ENCODE assay signal across 25 mouse cellular contexts in the genomic region with DNA sequence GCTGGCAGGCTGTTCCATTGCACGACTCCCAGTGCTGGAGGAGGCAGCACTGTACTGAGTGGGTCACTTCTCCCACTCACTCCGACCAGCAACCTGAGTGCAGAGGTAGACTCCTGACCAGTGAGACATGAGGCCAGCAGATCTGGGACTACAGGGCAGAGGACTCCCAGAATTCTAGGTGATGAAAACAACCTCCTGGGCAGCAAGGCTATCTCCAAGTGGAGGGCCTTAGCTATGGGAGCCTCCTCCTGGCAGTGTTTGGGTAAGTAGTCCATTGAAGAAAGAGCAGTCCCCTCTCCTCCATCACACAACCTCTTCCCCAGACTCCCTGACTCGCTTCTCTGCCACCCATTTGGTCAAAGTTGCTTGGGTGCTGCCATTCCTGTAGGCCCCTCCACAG. TPM values are rescaled to one million over a fixed set of nuclear protein-coding genes. Genes with fewer than 3 reads are reported as not detected.
A peak's percentile ranks its signal among the peaks of the same experiment; 100 is the strongest.
DNase-seq lines count a peak whose midpoint lies in the region; ATAC-seq and TF ChIP-seq lines count a peak whose summit lies in the region.
"Had no signal": no experiment of that assay in that cellular context is flagged by ENCODE, and none has a peak within 500 bp of the region (broad histone marks: within the 10 kb centered on the region; RNA-seq: fewer than 3 reads in every experiment).

No protein-coding gene starts in this region.

- TF ChIP-seq CTCF in intestine, postnatal 0 days (IDR thresholded peaks at IDR 0.05; ENCODE audit: low read depth) = no peak
- TF ChIP-seq CTCF in liver, postnatal 0 days (IDR thresholded peaks at IDR 0.05; ENCODE audit: low read depth) = no peak

- H3K9me3 ChIP-seq in intestine, embryonic 14.5 days (ENCODE audit: control insufficient read depth, low read length) = no peaks in the 10 kb centered on the region; the same call in 1 of the 2 replicates
- no peaks in the 10 kb centered on the region for H3K9me3 ChIP-seq in intestine, postnatal 0 days (ENCODE audit: control insufficient read depth)
- H3K9me3 ChIP-seq in liver, postnatal 0 days (ENCODE audit: low read length) = no peaks in the 10 kb centered on the region
- no peaks in the 10 kb centered on the region for H3K9me3 ChIP-seq in liver, embryonic 12.5 days (replicated peaks)
- H3K9me3 ChIP-seq in kidney, embryonic 14.5 days (ENCODE audit: control insufficient read depth, low read length) = no peaks in the 10 kb centered on the region
- H3K9me3 ChIP-seq: embryonic facial prominence, embryonic 13.5 days; embryonic facial prominence, embryonic 15.5 days had no signal

- H3K4me2 ChIP-seq in intestine, embryonic 14.5 days (ENCODE audit: low read length) = no peak overlapping the region
- no peak overlapping the region for H3K4me2 ChIP-seq in intestine, postnatal 0 days (replicated peaks; ENCODE audit: low read depth)
- H3K4me2 ChIP-seq in liver, postnatal 0 days (ENCODE audit: low read depth, low read length) = no peak overlapping the region
- no peak overlapping the region for H3K4me2 ChIP-seq in liver, embryonic 12.5 days
- H3K4me2 ChIP-seq in kidney, embryonic 14.5 days (replicated peaks; ENCODE audit: low read depth, low read length) = no peak overlapping the region
- H3K4me2 ChIP-seq: embryonic facial prominence, embryonic 13.5 days; embryonic facial prominence, embryonic 15.5 days; forebrain, embryonic 12.5 days had no signal

- no peak overlapping the region for H3K9ac ChIP-seq in intestine, embryonic 14.5 days (ENCODE audit: low read length)
- no peak overlapping the region for H3K9ac ChIP-seq in intestine, postnatal 0 days (ENCODE audit: low read depth, low read length)
- no peak overlapping the region for H3K9ac ChIP-seq in liver, postnatal 0 days (replicated peaks)
- no peak overlapping the region for H3K9ac ChIP-seq in liver, embryonic 12.5 days
- no peak overlapping the region for H3K9ac ChIP-seq in kidney, embryonic 14.5 days (ENCODE audit: low read depth, low read length)
- H3K9ac ChIP-seq: embryonic facial prominence, embryonic 13.5 days; embryonic facial prominence, embryonic 15.5 days; forebrain, embryonic 12.5 days had no signal

- WGBS in intestine, embryonic 14.5 days = 83% methylated on average over 3 of the region's 3 CpGs
- 78% methylated on average over 3 of the region's 3 CpGs for WGBS in intestine, postnatal 0 days
- WGBS in liver, postnatal 0 days (ENCODE audit: insufficient replicate concordance) = 64% methylated on average over 3 of the region's 3 CpGs
- 58% methylated on average over 3 of the region's 3 CpGs for WGBS in liver, embryonic 12.5 days (ENCODE audit: insufficient replicate concordance)
- WGBS in kidney, embryonic 14.5 days = 94% methylated on average over 3 of the region's 3 CpGs

- DNase-seq in intestine, embryonic 14.5 days (ENCODE audit: low spot score) = peak; percentile 16
- DNase-seq in liver, postnatal 0 days = peak; percentile 5
- DNase-seq: adrenal gland, adult 2 months; adrenal gland, postnatal 10 days; adrenal gland, postnatal 25 days; cerebellum, adult 11 months; cerebellum, adult 18-20 months; cerebellum, adult 8-10 months; cerebellum, adult 9-11 months; cerebellum, postnatal 14 days; cerebellum, postnatal 36 days; embryo, embryonic 11 days had no signal

- H3K27me3 ChIP-seq in intestine, embryonic 14.5 days (replicated peaks; ENCODE audit: control insufficient read depth, insufficient read depth, low read length) = no peaks in the 10 kb centered on the region
- H3K27me3 ChIP-seq in intestine, postnatal 0 days (replicated peaks; ENCODE audit: control insufficient read depth, insufficient read depth, low read length) = no peaks in the 10 kb centered on the region
- no peaks in the 10 kb centered on the region for H3K27me3 ChIP-seq in liver, postnatal 0 days (ENCODE audit: insufficient read depth, low read length)
- H3K27me3 ChIP-seq in liver, embryonic 12.5 days (replicated peaks) = no peaks in the 10 kb centered on the region
- no peaks in the 10 kb centered on the region for H3K27me3 ChIP-seq in kidney, embryonic 14.5 days (ENCODE audit: control insufficient read depth, insufficient read depth, low read length)
- H3K27me3 ChIP-seq: embryonic facial prominence, embryonic 13.5 days; embryonic facial prominence, embryonic 15.5 days; forebrain, embryonic 12.5 days had no signal

- no peak overlapping the region for H3K4me3 ChIP-seq in intestine, embryonic 14.5 days (ENCODE audit: low read depth, low read length)
- H3K4me3 ChIP-seq in intestine, postnatal 0 days (ENCODE audit: low read depth, low read length) = no peak overlapping the region
- no peak overlapping the region for H3K4me3 ChIP-seq in liver, postnatal 0 days (ENCODE audit: low read depth, low read length)
- no peak overlapping the region for H3K4me3 ChIP-seq in liver, embryonic 12.5 days
- no peak overlapping the region for H3K4me3 ChIP-seq in kidney, embryonic 14.5 days (ENCODE audit: low read length)
- H3K4me3 ChIP-seq: embryonic facial prominence, embryonic 13.5 days; embryonic facial prominence, embryonic 15.5 days; erythroblast, embryonic 14.5 days; forebrain, embryonic 10.5 days; forebrain, embryonic 12.5 days had no signal

- H3K36me3 ChIP-seq in intestine, embryonic 14.5 days (ENCODE audit: control insufficient read depth, insufficient read depth, low read length) = no peaks in the 10 kb centered on the region
- H3K36me3 ChIP-seq in intestine, postnatal 0 days (ENCODE audit: control insufficient read depth, insufficient read depth) = no peaks in the 10 kb centered on the region
- H3K36me3 ChIP-seq in liver, postnatal 0 days (replicated peaks; ENCODE audit: insufficient read depth, low read length) = no peaks in the 10 kb centered on the region
- no peaks in the 10 kb centered on the region for H3K36me3 ChIP-seq in liver, embryonic 12.5 days
- H3K36me3 ChIP-seq in kidney, embryonic 14.5 days (ENCODE audit: control insufficient read depth, insufficient read depth, low read length) = no peaks in the 10 kb centered on the region
- H3K36me3 ChIP-seq: embryonic facial prominence, embryonic 13.5 days; embryonic facial prominence, embryonic 15.5 days; forebrain, embryonic 10.5 days; forebrain, embryonic 12.5 days had no signal

- H3K4me1 ChIP-seq in intestine, embryonic 14.5 days (replicated peaks; ENCODE audit: control insufficient read depth, insufficient read depth, low read length) = no peaks in the 10 kb centered on the region
- H3K4me1 ChIP-seq in intestine, postnatal 0 days (replicated peaks; ENCODE audit: control insufficient read depth, insufficient read depth, low read length) = no peaks in the 10 kb centered on the region
- no peaks in the 10 kb centered on the region for H3K4me1 ChIP-seq in liver, postnatal 0 days (ENCODE audit: insufficient read depth)
- no peaks in the 10 kb centered on the region for H3K4me1 ChIP-seq in liver, embryonic 12.5 days
- no peaks in the 10 kb centered on the region for H3K4me1 ChIP-seq in kidney, embryonic 14.5 days (ENCODE audit: control insufficient read depth, insufficient read depth, low read length)
- H3K4me1 ChIP-seq: embryonic facial prominence, embryonic 13.5 days; embryonic facial prominence, embryonic 15.5 days; forebrain, embryonic 10.5 days; forebrain, embryonic 12.5 days had no signal

- TF ChIP-seq EP300 in liver, postnatal 0 days (IDR thresholded peaks at IDR 0.05; ENCODE audit: low read depth) = no peak

- ATAC-seq in intestine, embryonic 14.5 days (replicated peaks; ENCODE audit: low FRiP score, low TSS enrichment, low read depth) = no peak
- no peak for ATAC-seq in intestine, postnatal 0 days
- ATAC-seq in liver, postnatal 0 days = no peak
- ATAC-seq in liver, embryonic 12.5 days = no peak
- no peak for ATAC-seq in kidney, embryonic 14.5 days (ENCODE audit: low FRiP score, low TSS enrichment)
- ATAC-seq: forebrain, embryonic 14.5 days; forebrain, embryonic 16.5 days had no signal

- H3K27ac ChIP-seq in intestine, embryonic 14.5 days (ENCODE audit: low read depth) = no peak overlapping the region
- H3K27ac ChIP-seq in intestine, postnatal 0 days (ENCODE audit: low read depth, low read length) = no peak overlapping the region
- no peak overlapping the region for H3K27ac ChIP-seq in liver, postnatal 0 days (ENCODE audit: low read depth)
- no peak overlapping the region for H3K27ac ChIP-seq in liver, embryonic 12.5 days
- H3K27ac ChIP-seq in kidney, embryonic 14.5 days (ENCODE audit: low read depth, low read length) = no peak overlapping the region
- H3K27ac ChIP-seq: embryonic facial prominence, embryonic 13.5 days; embryonic facial prominence, embryonic 15.5 days; forebrain, embryonic 10.5 days; forebrain, embryonic 12.5 days had no signal

RNA-seq across cellular contexts. Expression of gene Gm30302, which starts 31.6 kb away (rescaled TPM):
- not detected in 2 replicates for polyA plus RNA-seq in intestine, embryonic 14.5 days (2014; fragmentation: Nextera tagmentation; extraction: Ambion mirVana)
- not detected in 2 replicates for polyA plus RNA-seq in intestine, postnatal 0 days (2015; fragmentation: Nextera tagmentation; extraction: Ambion mirVana)
- 0.04 TPM in 1 of 2 replicates, not detected in the other for polyA plus RNA-seq in liver, postnatal 0 days (2015; fragmentation: Nextera tagmentation; extraction: Ambion mirVana)
- not detected in 2 replicates for polyA plus RNA-seq in liver, embryonic 12.5 days (2016; fragmentation: Nextera tagmentation; extraction: Ambion mirVana)
- not detected in 2 replicates for polyA plus RNA-seq in kidney, embryonic 14.5 days (2014; fragmentation: Nextera tagmentation; extraction: Ambion mirVana)
- polyA plus RNA-seq: adrenal gland, adult 2 months; brain, embryonic 14.5 days; C2C12; embryonic facial prominence, embryonic 11.5 days; embryonic facial prominence, embryonic 13.5 days; embryonic facial prominence, embryonic 15.5 days; erythroblast, embryonic 14.5 days; forebrain, embryonic 10.5 days; forebrain, embryonic 12.5 days; forebrain, embryonic 14.5 days; forebrain, embryonic 16.5 days had no signal
